ENCODE assay signal across 24 mouse cellular contexts in the genomic region with DNA sequence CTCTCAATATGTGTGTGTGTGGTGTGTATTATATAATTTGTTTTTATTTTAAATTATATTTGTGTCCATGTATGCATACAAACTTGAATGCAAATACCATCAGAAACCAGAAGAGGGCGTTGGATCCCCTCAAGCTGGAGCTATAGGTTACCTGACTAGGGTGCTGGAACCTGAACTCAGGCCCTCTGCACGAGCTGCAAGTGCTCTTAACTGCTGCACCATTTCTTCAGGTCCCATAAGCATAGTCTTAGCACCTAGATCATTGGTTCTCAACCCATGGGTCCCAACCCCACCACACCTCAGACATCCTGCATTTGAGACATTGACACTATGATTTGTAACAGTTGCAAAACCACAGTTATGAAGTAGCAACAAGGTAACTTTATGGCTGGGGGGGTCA. TPM values are rescaled to one million over a fixed set of nuclear protein-coding genes. Genes with fewer than 3 reads are reported as not detected.
DNase-seq lines count a peak whose midpoint lies in the region; ATAC-seq and TF ChIP-seq lines count a peak whose summit lies in the region.
"Had no signal": no experiment of that assay in that cellular context is flagged by ENCODE, and none has a peak within 500 bp of the region (broad histone marks: within the 10 kb centered on the region; RNA-seq: fewer than 3 reads in every experiment).

No protein-coding gene starts in this region.

- intact Hi-C loops in left cerebral cortex, postnatal 14 days (cut with DNase I) = no loop called here

- peaks cover 7% of the 10 kb centered on the region; the same call in 1 of the 2 replicates for H3K27me3 ChIP-seq in kidney, postnatal 0 days (ENCODE audit: insufficient read depth, low read length)
- H3K27me3 ChIP-seq in megakaryocyte, embryonic 14.5 days (replicated peaks) = no peaks in the 10 kb centered on the region
- no peaks in the 10 kb centered on the region for H3K27me3 ChIP-seq in MEL (ENCODE audit: control insufficient read depth in 1 of 2, insufficient read depth in 2 of 2, low read length in 2 of 2)
- peaks cover 15% of the 10 kb centered on the region for H3K27me3 ChIP-seq in kidney, embryonic 16.5 days (ENCODE audit: insufficient read depth, low read length)

- no peak overlapping the region for H3K4me2 ChIP-seq in kidney, postnatal 0 days (ENCODE audit: low read length)
- H3K4me2 ChIP-seq in kidney, embryonic 16.5 days (replicated peaks; ENCODE audit: low read depth, low read length) = no peak overlapping the region
- H3K4me2 ChIP-seq: heart, embryonic 12.5 days; hindbrain, embryonic 12.5 days; kidney, embryonic 15.5 days; limb, embryonic 15.5 days; lung, embryonic 15.5 days had no signal

- H3K79me2 ChIP-seq in MEL (ENCODE audit: control insufficient read depth, insufficient read depth, low read length, poor library complexity) = peaks cover 5% of the 10 kb centered on the region; the same call in 1 of the 2 replicates

- no peak for ATAC-seq in kidney, postnatal 0 days (replicated peaks; ENCODE audit: low FRiP score, low read depth)
- ATAC-seq in megakaryocyte, adult 5-6 weeks (ENCODE audit: poor library complexity, severe bottlenecking) = no peak
- no peak for ATAC-seq in kidney, embryonic 16.5 days (ENCODE audit: low FRiP score, low TSS enrichment)
- ATAC-seq: forebrain, embryonic 16.5 days; midbrain, embryonic 16.5 days had no signal

- H3K9me3 ChIP-seq in kidney, postnatal 0 days (replicated peaks; ENCODE audit: low read length) = no peaks in the 10 kb centered on the region
- H3K9me3 ChIP-seq in megakaryocyte, embryonic 14.5 days = no peaks in the 10 kb centered on the region
- H3K9me3 ChIP-seq in MEL (replicated peaks; ENCODE audit: insufficient read depth, low read length) = no peaks in the 10 kb centered on the region
- H3K9me3 ChIP-seq in kidney, embryonic 16.5 days (ENCODE audit: low read length) = no peaks in the 10 kb centered on the region
- H3K9me3 ChIP-seq: heart, embryonic 12.5 days; hindbrain, embryonic 12.5 days; kidney, embryonic 15.5 days; limb, embryonic 15.5 days; lung, embryonic 15.5 days had no signal

- no peaks in the 10 kb centered on the region for H3K36me3 ChIP-seq in kidney, postnatal 0 days (ENCODE audit: insufficient read depth, low read length)
- no peaks in the 10 kb centered on the region for H3K36me3 ChIP-seq in megakaryocyte, embryonic 14.5 days (replicated peaks; ENCODE audit: low read length)
- peaks cover 0 to 34% of the 10 kb centered on the region in 2 experiments; a peak in 2 of 4 replicates for H3K36me3 ChIP-seq in MEL (ENCODE audit: control insufficient read depth in 1 of 2, insufficient read depth in 2 of 2, low read length in 2 of 2)
- no peaks in the 10 kb centered on the region for H3K36me3 ChIP-seq in kidney, embryonic 16.5 days (ENCODE audit: insufficient read depth, low read length)
- H3K36me3 ChIP-seq: heart, embryonic 12.5 days; hindbrain, embryonic 12.5 days; kidney, embryonic 15.5 days; limb, embryonic 15.5 days; lung, embryonic 15.5 days had no signal

- no peak overlapping the region for H3K9ac ChIP-seq in kidney, postnatal 0 days (ENCODE audit: low read depth, low read length)
- no peak overlapping the region for H3K9ac ChIP-seq in MEL (ENCODE audit: control insufficient read depth, low read depth, low read length, poor library complexity, severe bottlenecking)
- no peak overlapping the region for H3K9ac ChIP-seq in kidney, embryonic 16.5 days (replicated peaks; ENCODE audit: low read length)
- H3K9ac ChIP-seq: heart, embryonic 12.5 days; hindbrain, embryonic 12.5 days; kidney, embryonic 15.5 days; limb, embryonic 15.5 days; lung, embryonic 15.5 days had no signal

- WGBS in kidney, postnatal 0 days = 64% methylated on average over 2 of the region's 2 CpGs
- WGBS in kidney, embryonic 16.5 days = 69% methylated on average over 2 of the region's 2 CpGs

- TF ChIP-seq EP300 in MEL (IDR thresholded peaks at IDR 0.05; ENCODE audit: low read depth in 1 of 2, low read length in 2 of 2) = 0 out of 4 replicates have a peak, but pooled peaks of 1 of the 2 experiments have one; percentile 0

- no peak overlapping the region for H3K27ac ChIP-seq in kidney, postnatal 0 days
- no peak overlapping the region for H3K27ac ChIP-seq in MEL (ENCODE audit: control insufficient read depth, low read depth, low read length)
- H3K27ac ChIP-seq in kidney, embryonic 16.5 days (ENCODE audit: low read length) = no peak overlapping the region
- H3K27ac ChIP-seq: hindbrain, embryonic 12.5 days; kidney, embryonic 15.5 days; limb, embryonic 15.5 days; lung, embryonic 15.5 days had no signal

- H3K4me1 ChIP-seq in kidney, postnatal 0 days (replicated peaks; ENCODE audit: insufficient read depth, low read length) = peaks cover 3% of the 10 kb centered on the region; the same call in 1 of the 2 replicates
- peaks cover 93% of the 10 kb centered on the region for H3K4me1 ChIP-seq in megakaryocyte, embryonic 14.5 days
- peaks cover 21 to 46% of the 10 kb centered on the region in 2 experiments for H3K4me1 ChIP-seq in MEL (ENCODE audit: control insufficient read depth in 1 of 2, insufficient read depth in 2 of 2, low read length in 2 of 2)
- peaks cover 14% of the 10 kb centered on the region for H3K4me1 ChIP-seq in kidney, embryonic 16.5 days (ENCODE audit: insufficient read depth, low read length)

- no peak for DNase-seq in kidney, postnatal 0 days (ENCODE audit: low spot score)
- DNase-seq in kidney, adult 9 months = no peak
- peak; percentile 55 for DNase-seq in MEL (ENCODE audit: low read depth, low spot score)
- DNase-seq in naive thymus-derived CD4-positive, alpha-beta T cell, adult 2 months (ENCODE audit: low read depth) = peak; percentile 51
- DNase-seq in left cerebral cortex, postnatal 14 days (ENCODE audit: low spot score in 2 of 2) = no peak
- DNase-seq: adrenal gland, adult 8-10 months; cerebellum, adult 11 months; cerebellum, postnatal 25 days; embryo, embryonic 11 days; heart, postnatal 14 days; layer of hippocampus, postnatal 36 days; right cerebral cortex, postnatal 25 days had no signal

- 0 out of 2 replicates have a peak, but pooled peaks have one; percentile 10 for TF ChIP-seq CTCF in kidney, postnatal 0 days (IDR thresholded peaks at IDR 0.05; ENCODE audit: low read depth)
- peak; percentile 21 to 48 (median 41); a peak in 4 of 6 replicates for TF ChIP-seq CTCF in MEL (IDR thresholded peaks at IDR 0.05 in 2 of 3, conservative IDR thresholded peaks at IDR 0.05 in 1 of 3; ENCODE audit: control insufficient read depth in 1 of 3, insufficient read depth in 1 of 3, low read depth in 2 of 3, low read length in 3 of 3, poor library complexity in 1 of 3, severe bottlenecking in 1 of 3)

- TF ChIP-seq RAD21 in MEL (IDR thresholded peaks at IDR 0.05; ENCODE audit: low read depth, low read length) = peak; percentile 13; the same call in 1 of the 2 replicates

- TF ChIP-seq POLR2A in MEL (IDR thresholded peaks at IDR 0.05; ENCODE audit: control insufficient read depth in 1 of 2, insufficient read depth in 1 of 2, low read depth in 1 of 2, low read length in 2 of 2, poor library complexity in 1 of 2) = no peak

- no peak overlapping the region for H3K4me3 ChIP-seq in kidney, postnatal 0 days (replicated peaks; ENCODE audit: low read depth, low read length)
- H3K4me3 ChIP-seq in megakaryocyte, embryonic 14.5 days (replicated peaks) = peak overlapping the region; percentile 59
- no peak overlapping the region for H3K4me3 ChIP-seq in MEL (ENCODE audit: control insufficient read depth in 1 of 2, insufficient read depth in 1 of 2, low read depth in 2 of 2, low read length in 2 of 2)
- no peak overlapping the region for H3K4me3 ChIP-seq in kidney, embryonic 16.5 days (ENCODE audit: low read length)
- H3K4me3 ChIP-seq: heart, embryonic 12.5 days; hindbrain, embryonic 12.5 days; kidney, embryonic 15.5 days; limb, embryonic 15.5 days; lung, embryonic 15.5 days had no signal

RNA-seq across cellular contexts. Expression of a gene that starts 2.5 kb away (rescaled TPM):
- 0.98 and 1.0 TPM in 2 replicates for polyA plus RNA-seq in kidney, postnatal 0 days (2015; fragmentation: Nextera tagmentation; extraction: Ambion mirVana)
- polyA plus RNA-seq in megakaryocyte, embryonic 14.5 days (2012; ENCODE audit: insufficient read depth, low replicate concordance) = 12.1 TPM in 1 of 2 replicates, not detected in the other
- total RNA-seq in megakaryocyte, adult 5-6 weeks (2015) = 11.7 and 13.3 TPM in 2 replicates
- 7.3 and 11.2 TPM in 2 replicates for total RNA-seq in megakaryocyte, adult 5-6 weeks (2017)
- total RNA-seq in MEL (2012; rRNA removed) = 0.75 and 1.1 TPM in 2 replicates
- 1 to 10 TPM in 1 of 2 experiments, not detected in 1; 1.5 TPM for polyA plus RNA-seq in MEL (2012; ENCODE audit: insufficient read depth in 1 of 2, insufficient read length in 2 of 2, low read depth in 1 of 2, low replicate concordance in 2 of 2, missing spikeins in 1 of 2)
- 1 to 10 TPM in 1 of 2 experiments, under 1 TPM in 1; 0.55 to 1.0 TPM for total RNA-seq in left cerebral cortex, postnatal 14 days (2021)
- 0.66 and 1.2 TPM in 2 replicates for polyA plus RNA-seq in kidney, embryonic 16.5 days (2015; fragmentation: Nextera tagmentation; extraction: Ambion mirVana)
- polyA plus RNA-seq: C2C12 had no signal

RNA-seq across cellular contexts. Expression of a gene that starts 3.5 kb away (rescaled TPM):
- polyA plus RNA-seq in kidney, postnatal 0 days (2015; fragmentation: Nextera tagmentation; extraction: Ambion mirVana) = 11.4 and 15.0 TPM in 2 replicates
- 5.9 and 24.8 TPM in 2 replicates for polyA plus RNA-seq in megakaryocyte, embryonic 14.5 days (2012; ENCODE audit: insufficient read depth, low replicate concordance)
- 425 and 434 TPM in 2 replicates for total RNA-seq in megakaryocyte, adult 5-6 weeks (2015)
- total RNA-seq in megakaryocyte, adult 5-6 weeks (2017) = 495 and 596 TPM in 2 replicates
- 15.2 and 16.9 TPM in 2 replicates for total RNA-seq in MEL (2012; rRNA removed)
- 10 to 100 TPM in 1 of 2 experiments, not detected in 1; 29.0 TPM for polyA plus RNA-seq in MEL (2012; ENCODE audit: insufficient read depth in 1 of 2, insufficient read length in 2 of 2, low read depth in 1 of 2, low replicate concordance in 2 of 2, missing spikeins in 1 of 2)
- total RNA-seq in left cerebral cortex, postnatal 14 days (2021) = 1 to 10 TPM; 5.8 to 7.8 TPM
- polyA plus RNA-seq in kidney, embryonic 16.5 days (2015; fragmentation: Nextera tagmentation; extraction: Ambion mirVana) = 10.7 and 12.8 TPM in 2 replicates
- total RNA-seq: megakaryocyte-erythroid progenitor cell, adult 5-6 weeks had no signal

RNA-seq across cellular contexts. Expression of a gene that starts 10.1 kb away (rescaled TPM):
- 0.19 and 0.25 TPM in 2 replicates for polyA plus RNA-seq in kidney, postnatal 0 days (2015; fragmentation: Nextera tagmentation; extraction: Ambion mirVana)
- polyA plus RNA-seq in megakaryocyte, embryonic 14.5 days (2012; ENCODE audit: insufficient read depth, low replicate concordance) = 2.9 and 3.5 TPM in 2 replicates
- 33.1 and 34.6 TPM in 2 replicates for total RNA-seq in megakaryocyte, adult 5-6 weeks (2015)
- total RNA-seq in megakaryocyte, adult 5-6 weeks (2017) = 28.2 and 30.0 TPM in 2 replicates
- 0.95 and 1.2 TPM in 2 replicates for total RNA-seq in MEL (2012; rRNA removed)
- polyA plus RNA-seq in MEL (2012; ENCODE audit: insufficient read depth in 1 of 2, insufficient read length in 2 of 2, low read depth in 1 of 2, low replicate concordance in 2 of 2, missing spikeins in 1 of 2) = 1 to 10 TPM in 1 of 2 experiments, not detected in 1; 2.0 TPM
- total RNA-seq in left cerebral cortex, postnatal 14 days (2021) = not detected
- polyA plus RNA-seq in kidney, embryonic 16.5 days (2015; fragmentation: Nextera tagmentation; extraction: Ambion mirVana) = 0.15 and 0.28 TPM in 2 replicates
- total RNA-seq: layer of hippocampus, postnatal 36 days had no signal
- polyA plus RNA-seq: C2C12; forebrain, embryonic 16.5 days; heart, embryonic 12.5 days; lung, embryonic 15.5 days; midbrain, embryonic 16.5 days had no signal

RNA-seq across cellular contexts. Expression of a gene that starts 13.4 kb away (rescaled TPM):
- 0.15 TPM in 1 of 2 replicates, not detected in the other for polyA plus RNA-seq in kidney, postnatal 0 days (2015; fragmentation: Nextera tagmentation; extraction: Ambion mirVana)
- 0.85 TPM in 1 of 2 replicates, not detected in the other for polyA plus RNA-seq in megakaryocyte, embryonic 14.5 days (2012; ENCODE audit: insufficient read depth, low replicate concordance)
- 0.11 TPM in 1 of 2 replicates, not detected in the other for total RNA-seq in megakaryocyte, adult 5-6 weeks (2015)
- 0.24 TPM in 1 of 2 replicates, not detected in the other for total RNA-seq in megakaryocyte, adult 5-6 weeks (2017)
- total RNA-seq in MEL (2012; rRNA removed) = not detected in 2 replicates
- under 1 TPM in 1 of 2 experiments, not detected in 1; 0.24 TPM for polyA plus RNA-seq in MEL (2012; ENCODE audit: insufficient read depth in 1 of 2, insufficient read length in 2 of 2, low read depth in 1 of 2, low replicate concordance in 2 of 2, missing spikeins in 1 of 2)
- total RNA-seq in left cerebral cortex, postnatal 14 days (2021) = under 1 TPM; 0.42 to 0.72 TPM
- polyA plus RNA-seq in kidney, embryonic 16.5 days (2015; fragmentation: Nextera tagmentation; extraction: Ambion mirVana) = 0.13 TPM in 1 of 2 replicates, not detected in the other
- total RNA-seq: megakaryocyte-erythroid progenitor cell, adult 5-6 weeks had no signal
- polyA plus RNA-seq: heart, embryonic 12.5 days; hindbrain, embryonic 12.5 days; limb, embryonic 15.5 days had no signal

RNA-seq across cellular contexts. Expression of a gene that starts 15.9 kb away (rescaled TPM):
- polyA plus RNA-seq in kidney, postnatal 0 days (2015; fragmentation: Nextera tagmentation; extraction: Ambion mirVana) = 13.1 and 14.8 TPM in 2 replicates
- 2.5 and 22.3 TPM in 2 replicates for polyA plus RNA-seq in megakaryocyte, embryonic 14.5 days (2012; ENCODE audit: insufficient read depth, low replicate concordance)
- 78.7 and 81.4 TPM in 2 replicates for total RNA-seq in megakaryocyte, adult 5-6 weeks (2015)
- total RNA-seq in megakaryocyte, adult 5-6 weeks (2017) = 103 and 120 TPM in 2 replicates
- total RNA-seq in MEL (2012; rRNA removed) = 0.29 and 0.42 TPM in 2 replicates
- under 1 TPM in 1 of 2 experiments, not detected in 1; 0.45 TPM for polyA plus RNA-seq in MEL (2012; ENCODE audit: insufficient read depth in 1 of 2, insufficient read length in 2 of 2, low read depth in 1 of 2, low replicate concordance in 2 of 2, missing spikeins in 1 of 2)
- 10 to 100 TPM; 10.6 to 12.3 TPM for total RNA-seq in left cerebral cortex, postnatal 14 days (2021)
- 8.3 and 9.2 TPM in 2 replicates for polyA plus RNA-seq in kidney, embryonic 16.5 days (2015; fragmentation: Nextera tagmentation; extraction: Ambion mirVana)
- polyA plus RNA-seq: C2C12 had no signal

Comparison
In these comparisons a context has a peak if more than half of its experiments do, and no peak if none do; other contexts are left out.
1. DNase-seq: peak in MEL (single experiment) and naive thymus-derived CD4-positive, alpha-beta T cell, adult 2 months (single experiment); none in kidney, postnatal 0 days (single experiment), kidney, adult 9 months (single experiment) and left cerebral cortex, postnatal 14 days (0 of 2).